Mouse (Mus musculus): ENCODE measurements around the gene Phf21a.

DNA sequence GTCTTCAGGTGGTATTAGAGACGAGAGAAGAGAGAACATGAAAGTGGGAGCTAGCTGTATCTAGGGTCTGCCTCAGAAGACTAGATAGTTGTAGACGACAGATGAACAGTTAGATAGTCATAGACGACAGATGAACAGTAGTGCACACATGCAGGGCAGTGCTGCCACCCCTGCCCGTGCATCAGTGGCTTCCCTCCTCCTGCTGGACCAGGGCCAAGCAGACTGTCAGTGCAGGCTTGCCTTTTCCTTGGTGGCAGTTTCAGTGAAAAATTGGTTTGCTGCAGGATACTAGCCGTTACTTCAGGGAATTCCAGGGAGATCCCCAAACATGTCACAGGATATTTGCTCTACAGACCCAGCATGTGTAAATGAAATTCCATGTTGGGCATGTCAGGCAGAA lies 192.7 kb downstream of the Phf21a start:
- no peak for TF ChIP-seq GATA1 (IDR thresholded peaks at IDR 0.05; ENCODE audit: borderline replicate concordance, low read length)
- no peak for TF ChIP-seq CTCF (IDR thresholded peaks at IDR 0.05; ENCODE audit: low read depth, low read length)
- TF ChIP-seq TAL1 (conservative IDR thresholded peaks at IDR 0.05; ENCODE audit: low read depth, low read length), result no peak
- no peak for TF ChIP-seq POLR2AphosphoS5 (IDR thresholded peaks at IDR 0.05; ENCODE audit: insufficient replicate concordance, low read depth, low read length)

Measured in G1E (cell line).